Mouse (Mus musculus): Measurements from ENCODE around the gene Dolpp1. TPM values are rescaled to one million over a fixed set of nuclear protein-coding genes. Genes with fewer than 3 reads are reported as not detected.

Gene Dolpp1
- total and polyA plus RNA-seq, 3 experiments = 17.9 to 22.3 (median 19.2) TPM

DNA sequence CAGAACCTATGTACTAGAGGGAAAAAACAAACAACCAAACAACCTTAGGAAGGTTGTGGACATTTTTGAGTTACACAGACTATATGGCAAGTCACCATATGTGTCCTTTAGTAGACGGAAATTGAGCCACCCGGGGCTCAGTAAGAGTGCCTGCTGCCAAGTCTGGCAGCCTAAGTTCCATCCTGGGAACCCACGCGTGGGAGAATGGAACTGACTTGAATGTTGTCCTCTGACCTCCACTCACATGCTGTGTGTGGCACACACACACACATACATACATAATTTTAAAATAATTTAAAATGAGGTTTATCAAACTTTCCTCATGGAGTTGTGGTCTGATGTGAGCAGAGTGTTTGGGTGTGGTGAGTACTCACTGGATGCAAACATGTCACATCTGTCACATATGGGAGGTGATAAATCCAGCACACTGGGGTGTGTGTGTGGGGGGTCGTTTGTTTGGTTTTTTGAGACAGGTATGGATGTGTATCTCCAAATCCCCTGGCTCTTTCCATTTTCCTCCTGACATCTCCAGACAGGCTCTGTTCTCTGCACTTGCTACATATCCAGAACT lies 25.6 kb downstream of the Dolpp1 start:
- H3K4me1 ChIP-seq (ENCODE audit: control insufficient read depth in 1 of 2, insufficient read depth in 2 of 2) = peaks cover 5 to 47% of the 10 kb centered on the region in 2 experiments; a peak in 3 of 4 replicates
- dilution Hi-C loops (cut with MboI; ENCODE audit: extremely low pct_ligation_motif_present, extremely low pct_unique_long_range_greater_than_20kb, low sequenced_read_pairs) (no loop called here), in situ Hi-C loops (cut with MboI; ENCODE audit: low pct_ligation_motif_present, low pct_unique_long_range_greater_than_20kb, low sequenced_read_pairs) (no loop called here)
- DNase-seq (ENCODE audit: extremely low read depth) = no peak
- no peak overlapping the region for H3K4me3 ChIP-seq (replicated peaks in 1 of 3; ENCODE audit: low read depth in 2 of 3, low read length in 2 of 3, poor library complexity in 1 of 3)
- H3K36me3 ChIP-seq (replicated peaks in 1 of 2; ENCODE audit: control insufficient read depth in 1 of 2, insufficient read depth in 1 of 2, low read length in 1 of 2) = peaks cover 0 to 24% of the 10 kb centered on the region in 2 experiments
- TF ChIP-seq NELFE (IDR thresholded peaks at IDR 0.05; ENCODE audit: low read depth, low read length) (no peak), MEF2A (IDR thresholded peaks at IDR 0.05; ENCODE audit: borderline replicate concordance, low read depth, low read length) (no peak), ZMIZ1 (IDR thresholded peaks at IDR 0.05; ENCODE audit: low read depth, low read length) (no peak), MAX (IDR thresholded peaks at IDR 0.05; ENCODE audit: low read length) (no peak), SIN3A (IDR thresholded peaks at IDR 0.05; ENCODE audit: low read length) (no peak), IRF4 (IDR thresholded peaks at IDR 0.05; ENCODE audit: low read depth, low read length) (no peak), PAX5 (IDR thresholded peaks at IDR 0.05; ENCODE audit: low read length) (no peak), USF1 (IDR thresholded peaks at IDR 0.05; ENCODE audit: low read depth, low read length) (no peak), ZKSCAN1 (IDR thresholded peaks at IDR 0.05; ENCODE audit: borderline replicate concordance, low read depth, low read length) (no peak), JUN (IDR thresholded peaks at IDR 0.05; ENCODE audit: insufficient read depth, low read depth, low read length) (no peak), TCF12 (IDR thresholded peaks at IDR 0.05; ENCODE audit: low read depth, low read length) (no peak), ETS1 (conservative IDR thresholded peaks at IDR 0.05; ENCODE audit: low read depth, low read length) (no peak), HCFC1 (IDR thresholded peaks at IDR 0.05; ENCODE audit: low read depth, low read length) (no peak), CTCF (conservative IDR thresholded peaks at IDR 0.05 in 1 of 2, IDR thresholded peaks at IDR 0.05 in 1 of 2; ENCODE audit: low read depth in 2 of 2, low read length in 2 of 2) (no peak), POLR2A (IDR thresholded peaks at IDR 0.05; ENCODE audit: low read depth, low read length) (no peak), RAD21 (IDR thresholded peaks at IDR 0.05; ENCODE audit: low read depth, low read length) (no peak), MAFK (IDR thresholded peaks at IDR 0.05; ENCODE audit: insufficient replicate concordance, low read length) (no peak), ZNF384 (IDR thresholded peaks at IDR 0.05; ENCODE audit: low read depth, low read length) (no peak), MXI1 (IDR thresholded peaks at IDR 0.05; ENCODE audit: low read depth, low read length) (no peak)
- H3K27ac ChIP-seq (ENCODE audit: insufficient read depth, low read depth) = no peak overlapping the region
- H3K9ac ChIP-seq (ENCODE audit: insufficient read depth, low read depth) = no peak overlapping the region
- H3K9me3 ChIP-seq (replicated peaks; ENCODE audit: low read length) = no peaks in the 10 kb centered on the region
- peaks cover 47% of the 10 kb centered on the region for H3K79me2 ChIP-seq (replicated peaks; ENCODE audit: control insufficient read depth, extremely low read depth, insufficient read depth, poor library complexity, severe bottlenecking)
- peaks cover 15% of the 10 kb centered on the region for H3K27me3 ChIP-seq (replicated peaks)
- peak overlapping the region; percentile 24; the same call in 1 of the 2 replicates for H3K4me2 ChIP-seq (ENCODE audit: insufficient read depth, low read depth, poor library complexity, severe bottlenecking)

DNA sequence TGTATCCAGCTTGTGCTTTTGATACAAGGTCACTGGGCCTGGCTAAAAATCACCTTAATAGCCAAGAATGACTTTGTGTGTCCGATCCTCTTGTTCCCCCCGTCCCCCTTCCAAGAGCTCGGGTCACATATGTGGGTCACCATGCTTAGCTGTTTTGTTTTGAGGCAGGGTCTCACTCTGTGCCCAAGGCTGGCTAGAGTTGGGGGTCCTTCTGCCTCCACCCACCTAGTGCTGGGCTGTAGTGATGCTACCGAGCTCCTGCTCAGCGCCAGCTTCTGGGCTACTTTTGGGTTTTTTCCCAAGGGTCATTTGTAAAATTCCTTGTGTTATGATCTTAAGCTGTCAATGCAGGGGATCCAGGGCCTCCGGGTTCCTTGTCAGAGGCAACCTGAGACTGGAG lies 26.2 kb downstream of the Dolpp1 start:
- Histone ChIP-seq H3K79me2 (replicated peaks; ENCODE audit: control insufficient read depth, extremely low read depth, insufficient read depth, poor library complexity, severe bottlenecking) (peaks cover 48% of the 10 kb centered on the region), H3K27ac (ENCODE audit: insufficient read depth, low read depth) (no peak overlapping the region), H3K9ac (ENCODE audit: insufficient read depth, low read depth) (no peak overlapping the region), H3K4me2 (ENCODE audit: insufficient read depth, low read depth, poor library complexity, severe bottlenecking) (no peak overlapping the region), H3K36me3 (replicated peaks in 1 of 2; ENCODE audit: control insufficient read depth in 1 of 2, insufficient read depth in 1 of 2, low read length in 1 of 2) (peaks cover 0 to 27% of the 10 kb centered on the region in 2 experiments), H3K4me1 (ENCODE audit: control insufficient read depth in 1 of 2, insufficient read depth in 2 of 2) (peaks cover 5 to 47% of the 10 kb centered on the region in 2 experiments; a peak in 3 of 4 replicates), H3K27me3 (replicated peaks) (peaks cover 15% of the 10 kb centered on the region), H3K9me3 (replicated peaks; ENCODE audit: low read length) (no peaks in the 10 kb centered on the region), H3K4me3 (replicated peaks in 1 of 3; ENCODE audit: low read depth in 2 of 3, low read length in 2 of 3, poor library complexity in 1 of 3) (no peak overlapping the region)
- DNase-seq (ENCODE audit: extremely low read depth) = no peak
- TF ChIP-seq POLR2AphosphoS2 (IDR thresholded peaks at IDR 0.05; ENCODE audit: low read depth, low read length) (no peak), GABPA (IDR thresholded peaks at IDR 0.05; ENCODE audit: insufficient replicate concordance, low read depth, low read length) (no peak), IRF4 (IDR thresholded peaks at IDR 0.05; ENCODE audit: low read depth, low read length) (no peak), MYC (IDR thresholded peaks at IDR 0.05; ENCODE audit: low read depth, low read length) (no peak), UBTF (IDR thresholded peaks at IDR 0.05; ENCODE audit: low read depth, low read length) (no peak), ZKSCAN1 (IDR thresholded peaks at IDR 0.05; ENCODE audit: borderline replicate concordance, low read depth, low read length) (no peak), ETS1 (conservative IDR thresholded peaks at IDR 0.05; ENCODE audit: low read depth, low read length) (no peak), ELF1 (IDR thresholded peaks at IDR 0.05; ENCODE audit: low read depth, low read length) (no peak), CHD2 (IDR thresholded peaks at IDR 0.05; ENCODE audit: low read length) (no peak), KAT2A (IDR thresholded peaks at IDR 0.05; ENCODE audit: insufficient replicate concordance, low read length) (no peak), ZNF384 (IDR thresholded peaks at IDR 0.05; ENCODE audit: low read depth, low read length) (no peak), CHD1 (IDR thresholded peaks at IDR 0.05; ENCODE audit: low read depth, low read length) (no peak), EP300 (IDR thresholded peaks at IDR 0.05; ENCODE audit: low read length) (no peak), ZMIZ1 (IDR thresholded peaks at IDR 0.05; ENCODE audit: low read depth, low read length) (no peak), MEF2A (IDR thresholded peaks at IDR 0.05; ENCODE audit: borderline replicate concordance, low read depth, low read length) (no peak), TBP (conservative IDR thresholded peaks at IDR 0.05; ENCODE audit: low read depth, low read length) (no peak)
- in situ Hi-C loops (cut with MboI; ENCODE audit: low pct_ligation_motif_present, low pct_unique_long_range_greater_than_20kb, low sequenced_read_pairs) (no loop called here), dilution Hi-C loops (cut with MboI; ENCODE audit: extremely low pct_ligation_motif_present, extremely low pct_unique_long_range_greater_than_20kb, low sequenced_read_pairs) (no loop called here)
